ENCODE assay signal across 9 mouse cellular contexts in the genomic region with DNA sequence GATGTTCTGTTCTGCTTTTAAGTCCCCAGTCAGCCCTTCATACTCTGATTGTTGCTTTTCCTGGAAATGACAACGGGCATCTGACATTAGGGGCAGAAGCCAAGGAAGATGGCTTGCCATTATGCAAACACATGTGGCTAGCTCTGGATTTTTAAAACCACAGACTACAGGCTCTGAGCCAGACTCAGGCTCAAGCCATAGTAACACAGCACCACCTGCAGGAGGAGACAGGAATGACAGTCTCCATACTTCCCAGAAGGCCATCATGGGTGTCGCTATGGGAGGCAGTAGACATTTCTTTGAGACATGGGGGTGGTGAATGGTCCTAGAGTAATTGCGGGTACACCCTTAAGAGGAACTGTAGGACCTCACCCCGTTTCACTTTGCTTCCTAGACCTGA.
DNase-seq lines count a peak whose midpoint lies in the region; ATAC-seq and TF ChIP-seq lines count a peak whose summit lies in the region.
"Had no signal": no experiment of that assay in that cellular context is flagged by ENCODE, and none has a peak within 500 bp of the region (broad histone marks: within the 10 kb centered on the region; RNA-seq: fewer than 3 reads in every experiment).

No protein-coding gene starts in this region.

- H3K4me3 ChIP-seq in cortical plate, adult 2 months (ENCODE audit: insufficient read depth, low read length): no peak overlapping the region
- H3K4me3 ChIP-seq in lung, embryonic 14.5 days (ENCODE audit: low read depth, low read length): no peak overlapping the region
- H3K4me3 ChIP-seq: limb, embryonic 13.5 days had no signal

- TF ChIP-seq POLR2A in cortical plate, adult 2 months (IDR thresholded peaks at IDR 0.05; ENCODE audit: extremely low read depth, insufficient read depth, low read length): no peak

- H3K27ac ChIP-seq in cortical plate, adult 2 months (ENCODE audit: insufficient read depth, low read length): no peak overlapping the region
- no peak overlapping the region for H3K27ac ChIP-seq in lung, embryonic 14.5 days (ENCODE audit: low read depth)
- H3K27ac ChIP-seq: limb, embryonic 13.5 days had no signal

- peak; percentile 99 for TF ChIP-seq CTCF in cortical plate, adult 2 months (IDR thresholded peaks at IDR 0.05; ENCODE audit: extremely low read depth, insufficient read depth, low read length)
- TF ChIP-seq CTCF in lung, embryonic 14.5 days (IDR thresholded peaks at IDR 0.05; ENCODE audit: low read depth): peak; percentile 82

- no peak overlapping the region for H3K9ac ChIP-seq in lung, embryonic 14.5 days
- H3K9ac ChIP-seq: limb, embryonic 13.5 days had no signal

- H3K36me3 ChIP-seq in lung, embryonic 14.5 days (ENCODE audit: insufficient read depth): peaks cover 20% of the 10 kb centered on the region

- ATAC-seq in CD4-positive, CD25-positive, alpha-beta regulatory T cell, adult 4 months: peak; percentile 72
- ATAC-seq in lung, embryonic 14.5 days (ENCODE audit: insufficient read depth): peak; percentile 53; the same call in 1 of the 2 replicates

- no peaks in the 10 kb centered on the region for H3K27me3 ChIP-seq in lung, embryonic 14.5 days (ENCODE audit: insufficient read depth, low read length)
- H3K27me3 ChIP-seq: limb, embryonic 13.5 days had no signal

- peaks cover 6% of the 10 kb centered on the region; the same call in 1 of the 2 replicates for H3K4me1 ChIP-seq in cortical plate, adult 2 months (ENCODE audit: control insufficient read depth, insufficient read depth, low read length)
- no peaks in the 10 kb centered on the region for H3K4me1 ChIP-seq in lung, embryonic 14.5 days (ENCODE audit: insufficient read depth)
- H3K4me1 ChIP-seq: limb, embryonic 13.5 days had no signal

- no peaks in the 10 kb centered on the region for H3K9me3 ChIP-seq in lung, embryonic 14.5 days (ENCODE audit: low read depth, low read length)
- H3K9me3 ChIP-seq: limb, embryonic 13.5 days had no signal

- WGBS in lung, embryonic 14.5 days: 63% methylated on average over 4 of the region's 4 CpGs

- no peak overlapping the region for H3K4me2 ChIP-seq in lung, embryonic 14.5 days
- H3K4me2 ChIP-seq: limb, embryonic 13.5 days had no signal

- peak; percentile 74 to 95 for DNase-seq in adrenal gland, adult (ENCODE audit: inconsistent age in 2 of 2, low spot score in 1 of 2)
- DNase-seq in gastrocnemius, postnatal 25 days: peak; percentile 33
- peak; percentile 76 to 88 for DNase-seq in layer of hippocampus, adult 18-20 months (ENCODE audit: low spot score in 2 of 2)
- peak; percentile 81 for DNase-seq in lung, embryonic 14.5 days
- DNase-seq in retina, adult 2 months (ENCODE audit: low read depth, low spot score): peak; percentile 30
- peak; percentile 80 for DNase-seq in thymus, postnatal 4 days

Comparison
In these comparisons a context has a peak if more than half of its experiments do, and no peak if none do; other contexts are left out.
1. DNase-seq: peak in every context shown above with its lines; median percentile 84 in adrenal gland, adult; 82 in layer of hippocampus, adult 18-20 months; 81 in lung, embryonic 14.5 days; 80 in thymus, postnatal 4 days; 33 in gastrocnemius, postnatal 25 days; 30 in retina, adult 2 months.